In genomic region chr2:131174700-131175099, GRCm38 (mm10) we compare ENCODE assay signal across 8 mouse cellular contexts. TPM values are rescaled to one million over a fixed set of nuclear protein-coding genes. Genes with fewer than 3 reads are reported as not detected.
DNase-seq lines count a peak whose midpoint lies in the region; ATAC-seq lines count a peak whose summit lies in the region.

No protein-coding gene starts in this region.

- WGBS in hindbrain, embryonic 16.5 days: 4% methylated on average over 11 of the region's 11 CpGs

- intact Hi-C loops in heart, postnatal 25 days (cut with DNase I): loop anchor here (5.0 kb wide), 1 partner anchor 178 kb away; the partner anchor contains the start of gene Rnf24

- peak; percentile 64 for ATAC-seq in hindbrain, embryonic 16.5 days

- peak; percentile 97 for DNase-seq in heart, adult 11 months
- no peak for DNase-seq in heart, postnatal 25 days (ENCODE audit: low spot score)
- DNase-seq in cerebellum, adult 8-10 months: peak; percentile 64
- DNase-seq in forelimb bud, embryonic 11.5 days (ENCODE audit: low read depth, low spot score): peak; percentile 79
- DNase-seq in left cerebral cortex, adult 8-10 months (ENCODE audit: low spot score in 2 of 2): peak; percentile 58 to 66
- peak; percentile 61 for DNase-seq in right cerebral cortex, postnatal 25 days

- H3K4me3 ChIP-seq in hindbrain, embryonic 16.5 days (ENCODE audit: low read length): peak overlapping the region; percentile 53
- H3K4me3 ChIP-seq in megakaryocyte, embryonic 14.5 days (replicated peaks): peak overlapping the region; percentile 89

- peak overlapping the region; percentile 42; the same call in 1 of the 2 replicates for H3K27ac ChIP-seq in hindbrain, embryonic 16.5 days (ENCODE audit: low read depth, low read length)

- H3K4me2 ChIP-seq in hindbrain, embryonic 16.5 days (ENCODE audit: low read length): peak overlapping the region; percentile 98

- no peaks in the 10 kb centered on the region for H3K9me3 ChIP-seq in hindbrain, embryonic 16.5 days (ENCODE audit: control insufficient read depth, low read length)
- no peaks in the 10 kb centered on the region for H3K9me3 ChIP-seq in megakaryocyte, embryonic 14.5 days

- H3K4me1 ChIP-seq in hindbrain, embryonic 16.5 days (ENCODE audit: control insufficient read depth, insufficient read depth, low read depth, low read length): peaks cover 41% of the 10 kb centered on the region
- H3K4me1 ChIP-seq in megakaryocyte, embryonic 14.5 days: peaks cover 88% of the 10 kb centered on the region

- peaks cover 15% of the 10 kb centered on the region for H3K27me3 ChIP-seq in hindbrain, embryonic 16.5 days (replicated peaks; ENCODE audit: control insufficient read depth, insufficient read depth, low read length)
- peaks cover 28% of the 10 kb centered on the region for H3K27me3 ChIP-seq in megakaryocyte, embryonic 14.5 days (replicated peaks)

- H3K9ac ChIP-seq in hindbrain, embryonic 16.5 days (ENCODE audit: low read depth, low read length): peak overlapping the region; percentile 55

- no peaks in the 10 kb centered on the region for H3K36me3 ChIP-seq in hindbrain, embryonic 16.5 days (ENCODE audit: control insufficient read depth, insufficient read depth, low read length)
- H3K36me3 ChIP-seq in megakaryocyte, embryonic 14.5 days (replicated peaks; ENCODE audit: low read length): peaks cover 34% of the 10 kb centered on the region

RNA-seq across cellular contexts. Expression of gene Cenpb, which starts 5.2 kb away (rescaled TPM):
- 10 to 100 TPM; 76.6 to 80.9 TPM for total RNA-seq in heart, postnatal 25 days (2021)
- 11.1 and 11.3 TPM in 2 replicates for polyA plus RNA-seq in hindbrain, embryonic 16.5 days (2015; fragmentation: Nextera tagmentation; extraction: Ambion mirVana)
- 10 to 100 TPM; 73.8 to 80.9 (median 75.8) TPM for total RNA-seq in left cerebral cortex, adult 8-10 months (2022)
- polyA plus RNA-seq in megakaryocyte, embryonic 14.5 days (2012; ENCODE audit: insufficient read depth, low replicate concordance): 147 and 259 TPM in 2 replicates

RNA-seq across cellular contexts. Expression of gene Cdc25b, which starts 12.0 kb away (rescaled TPM):
- total RNA-seq in heart, postnatal 25 days (2021): 1 to 10 TPM; 6.1 to 8.1 TPM
- 22.8 and 29.6 TPM in 2 replicates for polyA plus RNA-seq in hindbrain, embryonic 16.5 days (2015; fragmentation: Nextera tagmentation; extraction: Ambion mirVana)
- total RNA-seq in left cerebral cortex, adult 8-10 months (2022): 10 to 100 TPM; 18.3 to 21.9 (median 19.1) TPM
- 10.8 and 13.1 TPM in 2 replicates for polyA plus RNA-seq in megakaryocyte, embryonic 14.5 days (2012; ENCODE audit: insufficient read depth, low replicate concordance)

RNA-seq across cellular contexts. Expression of gene Spef1, which starts 12.4 kb away (rescaled TPM):
- total RNA-seq in heart, postnatal 25 days (2021): 1 to 10 TPM; 7.1 to 8.7 TPM
- 8.0 and 9.8 TPM in 2 replicates for polyA plus RNA-seq in hindbrain, embryonic 16.5 days (2015; fragmentation: Nextera tagmentation; extraction: Ambion mirVana)
- total RNA-seq in left cerebral cortex, adult 8-10 months (2022): 1 to 10 TPM; 7.4 to 8.3 (median 8.1) TPM
- 1.5 and 1.7 TPM in 2 replicates for polyA plus RNA-seq in megakaryocyte, embryonic 14.5 days (2012; ENCODE audit: insufficient read depth, low replicate concordance)

RNA-seq across cellular contexts. Expression of gene 1700037H04Rik, which starts 14.8 kb away (rescaled TPM):
- 10 to 100 TPM; 11.5 to 12.2 TPM for total RNA-seq in heart, postnatal 25 days (2021)
- 86.6 and 92.7 TPM in 2 replicates for polyA plus RNA-seq in hindbrain, embryonic 16.5 days (2015; fragmentation: Nextera tagmentation; extraction: Ambion mirVana)
- total RNA-seq in left cerebral cortex, adult 8-10 months (2022): 10 to 100 TPM; 84.5 to 96.9 (median 92.6) TPM
- polyA plus RNA-seq in megakaryocyte, embryonic 14.5 days (2012; ENCODE audit: insufficient read depth, low replicate concordance): 322 and 610 TPM in 2 replicates

RNA-seq across cellular contexts. Expression of gene Ap5s1, which starts 32.2 kb away (rescaled TPM):
- 10 to 100 TPM; 34.4 to 42.7 TPM for total RNA-seq in heart, postnatal 25 days (2021)
- 35.2 and 36.1 TPM in 2 replicates for polyA plus RNA-seq in hindbrain, embryonic 16.5 days (2015; fragmentation: Nextera tagmentation; extraction: Ambion mirVana)
- 10 to 100 TPM; 23.9 to 28.5 (median 26.2) TPM for total RNA-seq in left cerebral cortex, adult 8-10 months (2022)
- polyA plus RNA-seq in megakaryocyte, embryonic 14.5 days (2012; ENCODE audit: insufficient read depth, low replicate concordance): 7.7 and 14.6 TPM in 2 replicates
